Mouse (Mus musculus): ENCODE results near the gene Exoc2.

GRCm38 (mm10) chr13:30826511-30826910 lies 147.4 kb downstream of the Exoc2 start:
- no peak for TF ChIP-seq CTCF (IDR thresholded peaks at IDR 0.05)
- TF ChIP-seq EP300 (IDR thresholded peaks at IDR 0.05), result no peak
